Mouse (Mus musculus) erythroblast, embryonic 14.5 days (primary cell): Measurements from ENCODE around the gene Hcn1.

ENCODE experiments used
- GATA1 ChIP-seq: IDR thresholded peaks from 2 replicates; pipeline ENCODE4 v1.6.1; 2012; ENCODE audit warnings: low read length, inconsistent platforms, mixed read lengths
- TAL1 ChIP-seq: IDR thresholded peaks from 3 replicates; pipeline ENCODE4 v1.6.1; 2012; ENCODE audit warnings: low read length, inconsistent platforms, mixed read lengths

GRCm38 (mm10) chr13:117671851-117672250 is 69.7 kb downstream of the Hcn1 start:
- no peak for TF ChIP-seq GATA1
- TF ChIP-seq TAL1: no peak
